Comparison of ENCODE assay signal across 14 mouse cellular contexts in the genomic region with DNA sequence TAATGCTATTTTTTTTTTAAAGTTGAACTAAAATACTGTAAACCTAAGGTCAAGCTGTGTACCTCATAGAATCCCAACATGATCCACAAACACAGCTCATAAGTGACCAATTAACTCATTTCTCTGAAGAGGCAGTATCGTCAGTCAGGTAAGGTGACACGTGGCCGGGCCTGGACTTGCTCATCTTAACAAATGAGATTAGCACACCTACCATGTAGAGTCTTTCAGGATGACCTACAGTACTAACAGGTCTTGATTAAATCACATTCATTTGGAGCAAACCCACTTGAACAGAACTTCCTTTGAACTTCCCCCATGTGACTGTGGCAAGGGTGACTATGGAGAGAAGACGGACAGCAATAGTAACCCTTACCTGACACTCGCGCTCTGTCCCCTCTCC.
"Had no signal": no experiment of that assay in that cellular context is flagged by ENCODE, and none has a peak within 500 bp of the region (broad histone marks: within the 10 kb centered on the region; RNA-seq: fewer than 3 reads in every experiment).

No protein-coding gene starts in this region.

- H3K27me3 ChIP-seq: liver, embryonic 15.5 days; midbrain, embryonic 15.5 days; neural tube, embryonic 12.5 days; stomach, embryonic 15.5 days had no signal

- H3K36me3 ChIP-seq: limb, embryonic 10.5 days; liver, embryonic 15.5 days; midbrain, embryonic 10.5 days; midbrain, embryonic 15.5 days; neural tube, embryonic 12.5 days; stomach, embryonic 15.5 days had no signal

- ATAC-seq: inflammation-experienced regulatory T-cells, adult 6 months; midbrain, embryonic 15.5 days had no signal

- H3K9ac ChIP-seq: liver, embryonic 15.5 days; lung, embryonic 14.5 days; midbrain, embryonic 15.5 days; neural tube, embryonic 12.5 days; stomach, embryonic 15.5 days had no signal

- H3K9me3 ChIP-seq: limb, embryonic 10.5 days; liver, embryonic 15.5 days; midbrain, embryonic 10.5 days; midbrain, embryonic 15.5 days; neural tube, embryonic 12.5 days; stomach, embryonic 15.5 days had no signal

- H3K4me3 ChIP-seq: left cerebral cortex, adult 2 months; limb, embryonic 10.5 days; liver, embryonic 15.5 days; midbrain, embryonic 10.5 days; midbrain, embryonic 15.5 days; neural tube, embryonic 12.5 days; stomach, embryonic 15.5 days had no signal

- H3K4me2 ChIP-seq: liver, embryonic 11.5 days; liver, embryonic 15.5 days; lung, embryonic 14.5 days; midbrain, embryonic 15.5 days; neural tube, embryonic 12.5 days; stomach, embryonic 15.5 days had no signal

- H3K4me1 ChIP-seq: limb, embryonic 10.5 days; liver, embryonic 15.5 days; midbrain, embryonic 10.5 days; midbrain, embryonic 15.5 days; neural tube, embryonic 12.5 days; stomach, embryonic 15.5 days had no signal

- H3K27ac ChIP-seq: left cerebral cortex, adult 2 months; limb, embryonic 10.5 days; liver, embryonic 15.5 days; midbrain, embryonic 10.5 days; midbrain, embryonic 15.5 days; neural tube, embryonic 12.5 days; stomach, embryonic 15.5 days had no signal

- DNase-seq: lung, embryonic 14.5 days; lung, postnatal 10 days; lung, postnatal 4 days; thymus, adult 2 months; thymus, postnatal 25 days had no signal
